Mouse (Mus musculus) midbrain, embryonic 15.5 days (tissue): ENCODE data around the gene Ascc2. TPM values are rescaled to one million over a fixed set of nuclear protein-coding genes. Genes with fewer than 3 reads are reported as not detected.

Experiments used
- ATAC-seq: fragments of 200-750 bp; cut with Nextera tagmentation; replicated peaks from 2 replicates; pipeline ENCODE4 v1.8.0; 2017; ENCODE audit warnings: moderate TSS enrichment
- H3K27ac ChIP-seq: fragments of 300-500 bp; sonication (generic); 2 replicates; pipeline ENCODE4 v1.5.1; 2015; ENCODE audit warnings: mild to moderate bottlenecking, inconsistent platforms
- H3K27me3 ChIP-seq: fragments of 300-500 bp; sonication (generic); replicated peaks from 2 replicates; pipeline ENCODE4 v1.6.1; 2015; ENCODE audit warnings: inconsistent platforms
- H3K36me3 ChIP-seq: fragments of 300-500 bp; sonication (generic); replicated peaks from 2 replicates; pipeline ENCODE4 v1.6.1; 2015; ENCODE audit warnings: inconsistent platforms
- H3K4me1 ChIP-seq: fragments of 300-500 bp; sonication (generic); 2 replicates; pipeline ENCODE4 v1.6.1; 2015; ENCODE audit warnings: inconsistent platforms
- H3K4me2 ChIP-seq: fragments of 300-500 bp; sonication (generic); 2 replicates; pipeline ENCODE4 v1.6.1; 2015; ENCODE audit warnings: inconsistent platforms, mild to moderate bottlenecking, moderate library complexity
- H3K4me3 ChIP-seq: fragments of 300-500 bp; sonication (generic); 2 replicates; pipeline ENCODE4 v1.5.1; 2015; ENCODE audit warnings: mild to moderate bottlenecking, inconsistent platforms
- H3K9ac ChIP-seq: fragments of 300-500 bp; sonication (generic); 2 replicates; pipeline ENCODE4 v1.6.1; 2015; ENCODE audit warnings: mild to moderate bottlenecking, inconsistent platforms
- H3K9me3 ChIP-seq: fragments of 300-500 bp; sonication (generic); 2 replicates; pipeline ENCODE4 v1.6.1; 2016; ENCODE audit warnings: inconsistent platforms
- WGBS: fragments of 180-500 bp; shearing (Covaris S2); methylation state at CpG from one replicate; pipeline ENCODE4 v1.1.7; 2015; ENCODE audit warnings: mixed read lengths; 5-methylcytosine and 5-hydroxymethylcytosine counted together
- polyA plus RNA-seq: library from polyadenylated mRNA; unstranded; fragments of >200 nt; fragmentation: Nextera tagmentation; extraction: Ambion mirVana; gene quantifications from 2 replicates; pipeline ENCODE4 v1.2.1, GENCODE M21; 2015

The Ascc2 gene
- polyA plus RNA-seq, 1 experiment from 2014 or later, result 24.4 TPM

DNA sequence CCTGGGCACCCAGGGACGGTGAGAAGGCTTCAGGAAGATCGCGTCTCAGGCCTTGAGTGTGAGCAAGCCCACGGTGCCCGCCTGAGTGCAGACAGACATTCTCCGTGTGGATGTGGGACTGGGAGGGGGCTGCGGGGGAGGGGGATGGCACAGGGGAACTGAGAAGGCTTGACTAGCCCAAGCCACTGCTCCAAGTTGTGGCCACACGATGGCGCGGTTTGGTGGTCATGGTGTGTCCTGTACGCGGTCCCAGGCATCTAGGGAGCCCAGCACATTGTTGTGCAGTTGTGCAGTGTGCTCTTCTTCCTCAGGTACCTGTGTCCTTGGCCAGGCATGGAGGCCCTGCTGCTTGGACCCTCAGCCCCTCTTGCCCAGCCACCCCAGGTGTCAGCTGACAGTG, 96.6 kb downstream of the Ascc2 start:
- ATAC-seq, result no peak
- H3K36me3 ChIP-seq, result no peaks in the 10 kb centered on the region
- H3K9me3 ChIP-seq, result no peaks in the 10 kb centered on the region
- peaks cover 26% of the 10 kb centered on the region for H3K4me1 ChIP-seq
- no peak overlapping the region for H3K9ac ChIP-seq
- H3K4me3 ChIP-seq, result no peak overlapping the region
- WGBS, result 40% methylated on average over 12 of the region's 12 CpGs
- no peaks in the 10 kb centered on the region for H3K27me3 ChIP-seq
- H3K27ac ChIP-seq, result no peak overlapping the region
- no peak overlapping the region for H3K4me2 ChIP-seq

Other genes with a start within 250 kb of the Ascc2 start
- not detected in 2 replicates for gene Hormad2, start 196.6 kb upstream of the Ascc2 start, polyA plus RNA-seq
- 42.1 and 42.2 TPM in 2 replicates for gene Mtmr3, start 42.9 kb upstream of the Ascc2 start, polyA plus RNA-seq
- gene Gm11032, start 17.7 kb upstream of the Ascc2 start, polyA plus RNA-seq, result not detected in 2 replicates
- gene Uqcr10, start 66.6 kb downstream of the Ascc2 start, polyA plus RNA-seq, result 556 and 560 TPM in 2 replicates
- 57.0 and 59.1 TPM in 2 replicates for gene Zmat5, start 66.9 kb downstream of the Ascc2 start, polyA plus RNA-seq
- gene Cabp7, start 109.0 kb downstream of the Ascc2 start, polyA plus RNA-seq, result 1.8 and 2.2 TPM in 2 replicates
- gene Nf2, start 211.8 kb downstream of the Ascc2 start, polyA plus RNA-seq, result 63.6 and 66.8 TPM in 2 replicates
- 150 and 152 TPM in 2 replicates for gene Nipsnap1, start 236.2 kb downstream of the Ascc2 start, polyA plus RNA-seq